Mouse (Mus musculus): ENCODE results near the gene Mmp8. TPM values are rescaled to one million over a fixed set of nuclear protein-coding genes. Genes with fewer than 3 reads are reported as not detected.

Gene Mmp8
- 0.31 and 0.55 TPM in 2 replicates for polyA plus RNA-seq (2015; fragmentation: Nextera tagmentation; extraction: Ambion mirVana)

GRCm38 (mm10) chr9:7558221-7559017, at the start of gene Mmp8:
TSS of gene Mmp8 (plus strand) at chr9:7558456.
- no peak for DNase-seq (ENCODE audit: low spot score)

GRCm38 (mm10) chr9:7509619-7510233, 48.5 kb upstream of the Mmp8 start:
- DNase-seq (ENCODE audit: low spot score): no peak

GRCm38 (mm10) chr9:7517944-7518571, 40.2 kb upstream of the Mmp8 start:
- DNase-seq (ENCODE audit: low spot score): no peak

- no peak for DNase-seq (ENCODE audit: low spot score)
Observed at GRCm38 (mm10) chr9:7526255-7526940, 31.9 kb upstream of the Mmp8 start.

- DNase-seq (ENCODE audit: low spot score): no peak
Observed at GRCm38 (mm10) chr9:7542763-7543162, 15.5 kb upstream of the Mmp8 start.

GRCm38 (mm10) chr9:7544923-7545457, 13.3 kb upstream of the Mmp8 start:
- DNase-seq (ENCODE audit: low spot score): no peak

GRCm38 (mm10) chr9:7545471-7545870, 12.8 kb upstream of the Mmp8 start:
- DNase-seq (ENCODE audit: low spot score): no peak

- DNase-seq (ENCODE audit: low spot score): no peak
Observed at GRCm38 (mm10) chr9:7545920-7546319, 12.3 kb upstream of the Mmp8 start.

- DNase-seq (ENCODE audit: low spot score): no peak
Observed at GRCm38 (mm10) chr9:7551943-7552342, 6.3 kb upstream of the Mmp8 start.

GRCm38 (mm10) chr9:7553536-7553935, 4.7 kb upstream of the Mmp8 start:
- no peak for DNase-seq (ENCODE audit: low spot score)

- DNase-seq (ENCODE audit: low spot score): no peak
Observed at GRCm38 (mm10) chr9:7554382-7554781, 3.9 kb upstream of the Mmp8 start.

- DNase-seq (ENCODE audit: low spot score): no peak
Observed at GRCm38 (mm10) chr9:7560026-7560425, 1.8 kb downstream of the Mmp8 start.

- no peak for DNase-seq (ENCODE audit: low spot score)
Observed at GRCm38 (mm10) chr9:7567376-7567775, 9.1 kb downstream of the Mmp8 start.

- no peak for DNase-seq (ENCODE audit: low spot score)
Observed at GRCm38 (mm10) chr9:7567923-7568322, 9.7 kb downstream of the Mmp8 start.

- no peak for DNase-seq (ENCODE audit: low spot score)
Observed at GRCm38 (mm10) chr9:7570485-7570884, 12.2 kb downstream of the Mmp8 start.

GRCm38 (mm10) chr9:7571162-7571561, 12.9 kb downstream of the Mmp8 start, which contains the start of gene Mmp27:
TSS of gene Mmp27 (plus strand) at chr9:7571396.
- no peak for DNase-seq (ENCODE audit: low spot score)

GRCm38 (mm10) chr9:7572188-7572587, 13.9 kb downstream of the Mmp8 start:
- no peak for DNase-seq (ENCODE audit: low spot score)

GRCm38 (mm10) chr9:7572663-7573308, 14.5 kb downstream of the Mmp8 start:
- DNase-seq (ENCODE audit: low spot score): no peak

- no peak for DNase-seq (ENCODE audit: low spot score)
Observed at GRCm38 (mm10) chr9:7575526-7575925, 17.3 kb downstream of the Mmp8 start.

GRCm38 (mm10) chr9:7577371-7577770, 19.1 kb downstream of the Mmp8 start:
- DNase-seq (ENCODE audit: low spot score): no peak

GRCm38 (mm10) chr9:7590063-7590462, 31.8 kb downstream of the Mmp8 start:
- no peak for DNase-seq (ENCODE audit: low spot score)

Measured in thymus, postnatal 0 days (tissue).